Mouse (Mus musculus) E14TG2a.4 (cell line): ENCODE data around the gene Nrxn3.

Experiments used
- H3K27me3 ChIP-seq: 2 replicates; pipeline ENCODE4 v1.6.1; 2014; ENCODE audit warnings: low read length, control low read depth; ENCODE audit not compliant: insufficient read depth
- H3K36me3 ChIP-seq: 2 replicates; pipeline ENCODE4 v1.6.1; 2014; ENCODE audit warnings: low read length, control low read depth; ENCODE audit not compliant: insufficient read depth
- H3K4me1 ChIP-seq: replicated peaks from 2 replicates; pipeline ENCODE4 v1.6.1; 2014; ENCODE audit warnings: low read depth, low read length, control low read depth
- H3K4me3 ChIP-seq: replicated peaks from 2 replicates; pipeline ENCODE4 v1.5.1; 2014; ENCODE audit warnings: mild to moderate bottlenecking, low read length
- H3K9me3 ChIP-seq: 2 replicates; pipeline ENCODE4 v1.6.1; 2014; ENCODE audit warnings: low read length, control low read depth
- CTCF ChIP-seq: conservative IDR thresholded peaks from 2 replicates; pipeline ENCODE4 v1.5.1; 2014; ENCODE audit warnings: low read length
- NANOG ChIP-seq: IDR thresholded peaks from 2 replicates; pipeline ENCODE4 v1.6.1; 2014; ENCODE audit warnings: borderline replicate concordance, low read length, mixed read lengths
- POU5F1 ChIP-seq: IDR thresholded peaks from 2 replicates; pipeline ENCODE4 v1.6.1; 2014; ENCODE audit warnings: low read length, borderline replicate concordance

Nrxn3 gene

DNA sequence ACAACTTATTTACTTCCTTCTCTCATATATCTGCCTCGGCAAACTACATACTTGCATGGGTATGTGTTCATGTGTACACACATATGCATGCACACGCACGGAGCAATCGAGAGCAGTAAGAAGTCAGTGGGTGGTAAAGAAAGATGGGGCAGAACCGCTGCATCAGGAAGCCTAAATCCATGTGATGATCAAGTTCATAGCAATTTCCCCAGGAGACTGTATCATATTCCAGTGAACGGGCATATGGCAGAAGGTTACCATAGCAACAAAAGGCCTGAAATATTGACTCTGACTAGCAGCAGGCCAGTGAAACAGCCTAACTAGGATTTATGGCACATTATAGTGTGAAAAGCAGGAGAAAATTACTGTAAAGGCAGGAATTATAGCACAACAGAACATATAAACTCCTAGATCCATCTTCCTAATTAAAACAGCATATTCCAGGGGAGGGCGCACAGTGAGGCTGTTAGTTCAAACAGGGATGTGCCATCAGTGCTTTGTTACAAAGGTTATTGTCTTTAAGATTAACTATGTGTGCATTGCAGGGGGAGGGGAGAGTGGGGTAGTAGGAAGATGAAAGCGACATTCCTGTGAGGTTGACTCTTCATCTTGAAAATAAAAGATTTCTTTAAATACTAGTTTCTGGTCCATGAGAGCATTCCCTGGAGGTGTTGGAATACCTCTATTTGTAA, 1195.6 kb downstream of the Nrxn3 start:
- H3K4me3 ChIP-seq: no peak overlapping the region
- H3K36me3 ChIP-seq: no peaks in the 10 kb centered on the region
- H3K27me3 ChIP-seq: no peaks in the 10 kb centered on the region
- TF ChIP-seq NANOG: no peak
- TF ChIP-seq POU5F1: no peak
- no peak for TF ChIP-seq CTCF
- no peaks in the 10 kb centered on the region for H3K9me3 ChIP-seq
- H3K4me1 ChIP-seq: no peaks in the 10 kb centered on the region

DNA sequence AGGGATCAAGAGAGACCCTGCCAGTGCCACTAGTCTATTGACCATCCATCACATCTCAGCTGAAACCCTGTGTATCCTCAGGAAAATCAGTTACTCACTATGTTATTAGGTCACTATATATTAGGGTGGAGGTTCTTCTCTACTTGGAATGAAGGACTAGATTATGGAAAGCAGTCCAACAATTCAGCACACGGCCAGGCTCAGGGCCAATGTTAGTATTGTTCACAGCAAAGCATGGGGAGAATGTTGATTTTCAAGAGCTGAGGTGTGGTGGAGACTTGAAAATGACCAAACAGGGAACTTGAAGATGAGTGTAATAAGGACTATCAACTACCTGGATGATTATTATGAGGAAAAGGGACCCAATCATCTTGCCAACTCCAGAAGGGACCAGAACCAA, 1209.7 kb downstream of the Nrxn3 start:
- Histone ChIP-seq H3K27me3 (no peaks in the 10 kb centered on the region), H3K4me1 (no peaks in the 10 kb centered on the region), H3K4me3 (no peak overlapping the region), H3K9me3 (no peaks in the 10 kb centered on the region), H3K36me3 (no peaks in the 10 kb centered on the region)
- TF ChIP-seq POU5F1: no peak
- TF ChIP-seq NANOG: no peak
- no peak for TF ChIP-seq CTCF

DNA sequence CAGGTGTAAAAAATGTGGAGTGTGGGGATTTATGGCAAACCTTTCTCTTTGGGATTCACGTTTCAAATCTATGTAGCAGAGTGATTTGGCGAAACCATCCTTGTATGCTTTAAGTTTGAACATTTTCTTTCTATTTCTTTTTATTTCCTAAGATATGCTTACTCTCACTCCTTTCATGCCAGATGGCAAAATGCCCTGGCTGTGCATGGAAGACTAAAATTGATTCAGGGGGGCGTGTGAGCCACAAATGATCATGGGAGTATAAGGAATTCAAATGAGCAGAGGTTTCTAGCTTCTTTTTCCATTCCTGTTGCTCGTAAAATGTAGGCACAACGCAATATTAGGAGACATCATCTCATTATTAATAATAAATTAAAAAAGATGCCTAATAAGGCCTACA, 1211.0 kb downstream of the Nrxn3 start:
- Histone ChIP-seq H3K36me3 (no peaks in the 10 kb centered on the region), H3K27me3 (no peaks in the 10 kb centered on the region), H3K9me3 (no peaks in the 10 kb centered on the region), H3K4me1 (no peaks in the 10 kb centered on the region), H3K4me3 (no peak overlapping the region)
- TF ChIP-seq CTCF (no peak), POU5F1 (no peak), NANOG (no peak)

DNA sequence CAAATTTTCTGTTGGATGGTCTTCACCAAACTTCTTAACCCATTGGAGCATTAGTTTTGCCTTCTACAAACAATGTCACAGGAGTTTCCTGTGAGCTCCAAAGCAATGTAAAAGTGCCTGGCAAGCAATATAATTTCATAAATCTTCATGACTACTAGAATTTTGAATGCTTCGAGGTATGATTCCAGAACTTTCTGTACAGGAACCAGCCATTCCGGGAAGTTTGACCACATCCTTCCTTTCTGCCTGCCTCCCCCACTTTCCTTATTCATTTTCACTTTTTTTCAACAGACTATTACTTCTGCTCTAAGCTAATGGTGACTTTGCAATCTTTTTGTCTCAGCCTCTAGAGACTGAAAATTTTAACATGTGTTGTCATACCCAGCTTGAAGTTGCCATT, 1218.1 kb downstream of the Nrxn3 start:
- Histone ChIP-seq H3K4me1 (no peaks in the 10 kb centered on the region), H3K27me3 (no peaks in the 10 kb centered on the region), H3K4me3 (no peak overlapping the region), H3K9me3 (no peaks in the 10 kb centered on the region), H3K36me3 (no peaks in the 10 kb centered on the region)
- TF ChIP-seq POU5F1 (no peak), CTCF (no peak), NANOG (no peak)

DNA sequence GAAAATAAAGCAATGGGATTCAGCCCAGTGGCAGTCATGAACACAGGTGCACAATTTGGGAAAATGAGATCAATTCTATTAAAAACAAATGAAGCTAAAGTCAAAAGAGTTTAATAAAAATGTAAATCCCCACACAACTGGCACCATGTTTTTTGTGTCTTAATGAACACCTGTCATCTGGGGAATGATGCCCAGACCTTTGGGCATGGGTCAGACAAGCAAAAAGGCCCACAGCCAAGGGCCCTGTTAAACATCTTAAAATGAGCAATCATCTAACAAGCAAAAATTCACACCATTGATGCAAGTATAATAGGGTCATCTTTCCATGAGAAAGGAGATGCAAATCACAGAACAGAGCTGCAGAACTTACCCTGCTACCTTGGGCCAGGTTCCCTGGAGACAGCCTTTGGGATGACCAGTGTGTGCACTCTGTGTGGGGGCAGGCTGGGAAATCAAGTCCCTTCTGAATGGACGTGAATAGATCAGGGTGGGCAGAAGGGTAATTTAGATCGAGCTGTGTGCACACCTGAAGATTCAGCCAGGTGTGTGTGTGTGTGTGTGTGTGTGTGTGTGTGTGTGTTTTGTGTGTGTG, 1223.3 kb downstream of the Nrxn3 start:
- Histone ChIP-seq H3K9me3 (no peaks in the 10 kb centered on the region), H3K4me1 (no peaks in the 10 kb centered on the region), H3K27me3 (no peaks in the 10 kb centered on the region), H3K4me3 (no peak overlapping the region), H3K36me3 (no peaks in the 10 kb centered on the region)
- TF ChIP-seq NANOG (no peak), POU5F1 (no peak), CTCF (no peak)

DNA sequence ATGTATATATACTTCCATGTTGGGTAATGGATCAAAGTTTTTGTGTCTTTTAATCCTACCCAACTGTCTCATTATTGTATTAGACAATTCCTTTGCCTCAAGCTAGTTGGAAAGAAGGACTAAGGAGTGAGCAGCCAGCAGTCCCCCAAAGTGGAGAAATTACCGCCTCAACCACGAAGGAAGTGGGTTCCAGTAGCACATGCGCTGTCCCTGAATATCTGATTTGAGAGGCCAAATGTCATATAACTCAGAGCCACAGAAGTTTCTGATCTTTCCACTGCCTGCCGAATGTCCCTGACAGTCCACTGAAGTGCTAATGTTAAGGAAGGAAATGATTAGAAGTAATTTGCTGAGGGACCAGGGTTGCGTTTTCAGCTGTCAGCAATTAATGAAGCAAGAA, 1223.8 kb downstream of the Nrxn3 start:
- no peaks in the 10 kb centered on the region for H3K36me3 ChIP-seq
- H3K4me1 ChIP-seq: no peaks in the 10 kb centered on the region
- H3K27me3 ChIP-seq: no peaks in the 10 kb centered on the region
- no peaks in the 10 kb centered on the region for H3K9me3 ChIP-seq
- TF ChIP-seq POU5F1 (no peak), NANOG (no peak), CTCF (no peak)
- H3K4me3 ChIP-seq: no peak overlapping the region

DNA sequence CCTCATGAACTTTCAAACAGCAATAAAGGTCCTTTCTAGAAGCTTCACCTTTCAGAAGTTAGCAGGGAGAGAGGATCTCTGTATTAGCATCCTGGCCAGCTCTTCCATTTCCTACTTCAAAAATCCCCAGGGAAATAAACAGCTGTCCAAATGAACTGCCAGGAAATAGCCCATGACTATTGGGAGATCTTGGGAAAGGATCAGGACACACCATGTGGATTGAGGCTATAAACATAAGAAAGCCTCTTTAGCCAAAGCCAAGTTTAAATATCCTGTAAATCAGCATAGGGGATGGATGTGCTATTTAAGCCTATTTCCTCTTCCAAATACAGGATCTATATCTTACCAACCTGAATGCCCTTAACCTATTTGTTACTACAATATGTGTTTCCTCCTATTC, 1230.6 kb downstream of the Nrxn3 start:
- Histone ChIP-seq H3K27me3 (no peaks in the 10 kb centered on the region), H3K9me3 (no peaks in the 10 kb centered on the region), H3K4me1 (no peaks in the 10 kb centered on the region), H3K36me3 (no peaks in the 10 kb centered on the region), H3K4me3 (no peak overlapping the region)
- TF ChIP-seq CTCF (no peak), NANOG (no peak), POU5F1 (no peak)

DNA sequence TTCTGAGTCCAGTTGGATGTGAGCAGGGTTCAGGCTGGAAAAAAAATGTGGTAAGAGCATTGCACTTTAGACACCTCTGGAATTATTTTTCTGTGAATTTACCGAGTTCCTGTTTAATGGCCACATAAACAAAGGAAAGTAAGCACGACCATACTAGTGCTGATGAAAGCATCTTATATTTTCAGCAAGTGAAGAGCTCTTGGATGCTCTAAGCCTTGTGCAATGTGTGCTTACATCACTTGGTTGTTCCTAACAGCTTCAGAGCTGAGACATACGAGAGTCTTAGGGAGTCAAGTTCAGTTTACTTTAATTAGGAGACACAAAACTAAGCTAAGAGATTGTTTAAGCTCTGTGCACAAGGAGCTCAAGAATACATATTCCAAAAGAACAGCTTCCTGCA, 1231.0 kb downstream of the Nrxn3 start:
- no peak overlapping the region for H3K4me3 ChIP-seq
- H3K36me3 ChIP-seq: no peaks in the 10 kb centered on the region
- no peaks in the 10 kb centered on the region for H3K27me3 ChIP-seq
- H3K4me1 ChIP-seq: no peaks in the 10 kb centered on the region
- TF ChIP-seq NANOG (no peak), CTCF (no peak), POU5F1 (no peak)
- H3K9me3 ChIP-seq: no peaks in the 10 kb centered on the region

DNA sequence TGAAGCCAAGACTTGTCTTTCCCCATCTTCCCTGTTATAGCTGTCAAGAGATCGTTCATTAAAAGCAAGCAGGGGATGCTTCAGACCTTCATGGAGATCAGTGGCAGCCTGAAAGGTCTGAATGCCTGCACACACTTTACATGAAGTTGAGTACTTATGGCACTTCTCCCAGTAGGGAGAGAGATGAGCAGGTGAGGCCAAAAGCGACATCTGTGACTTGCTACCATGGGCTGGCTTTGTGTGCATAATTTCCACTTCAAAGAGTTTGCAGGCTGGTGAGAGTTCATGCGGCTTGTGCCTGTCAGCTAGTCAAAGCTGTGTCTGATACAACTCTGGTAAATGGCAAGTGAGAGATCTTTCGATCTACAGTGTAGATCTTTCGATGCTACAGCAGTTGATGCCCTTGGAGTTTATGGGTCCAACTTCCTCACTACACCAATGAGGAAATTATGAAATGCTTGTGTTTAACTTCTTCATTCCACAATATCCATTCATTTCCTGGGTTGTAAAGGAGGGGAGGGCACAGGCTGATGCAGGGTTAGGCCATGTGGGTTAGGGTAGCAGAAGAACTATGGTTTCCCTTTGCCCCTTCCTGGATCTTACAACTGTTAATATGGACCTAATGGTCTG, 1231.9 kb downstream of the Nrxn3 start:
- Histone ChIP-seq H3K4me3 (no peak overlapping the region), H3K4me1 (no peaks in the 10 kb centered on the region), H3K27me3 (no peaks in the 10 kb centered on the region), H3K36me3 (no peaks in the 10 kb centered on the region), H3K9me3 (no peaks in the 10 kb centered on the region)
- no peak for TF ChIP-seq NANOG
- TF ChIP-seq POU5F1: no peak
- TF ChIP-seq CTCF: no peak
